Mouse (Mus musculus): ENCODE results near the gene Dbf4. TPM values are rescaled to one million over a fixed set of nuclear protein-coding genes. Genes with fewer than 3 reads are reported as not detected.

Gene Dbf4
- polyA plus RNA-seq, 1 experiment from 2014 or later: 62.8 TPM

DNA sequence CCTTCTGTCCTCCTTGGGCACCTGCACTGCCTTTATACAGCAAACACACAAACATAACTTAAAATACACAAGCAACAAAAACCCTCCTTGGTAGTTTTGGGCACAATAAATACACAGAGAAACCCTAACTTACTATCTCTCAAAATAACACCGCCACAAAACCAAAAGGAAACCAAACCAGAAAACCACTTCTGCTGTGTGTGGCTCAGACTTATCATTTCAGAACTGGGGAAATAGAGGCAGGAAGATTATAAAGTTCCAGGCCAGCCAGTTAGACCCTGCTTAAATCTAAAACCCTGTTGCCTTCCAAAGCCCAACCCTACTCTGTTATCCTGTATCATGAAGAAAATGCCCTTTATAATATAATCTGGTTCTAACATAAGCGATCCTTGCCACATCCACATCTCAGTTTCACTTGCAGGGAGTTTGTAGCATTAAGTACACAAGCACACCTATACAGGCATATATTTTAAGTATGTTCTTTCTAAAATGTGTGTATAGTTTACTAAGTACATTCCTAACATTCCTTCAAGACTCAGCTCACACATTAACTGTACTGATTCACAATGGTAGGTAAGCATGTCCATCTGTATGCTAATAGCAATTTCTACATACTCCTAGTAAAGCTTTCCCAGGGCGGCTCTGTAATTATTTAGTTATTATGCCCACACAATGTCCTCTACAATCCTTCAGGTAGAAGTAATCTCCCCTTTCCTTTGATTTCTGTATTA lies 5.7 kb downstream of the Dbf4 start:
- 91% methylated on average over 3 of the region's 3 CpGs for WGBS
- no peak overlapping the region for H3K9ac ChIP-seq (replicated peaks)
- no peak overlapping the region for H3K27ac ChIP-seq
- H3K27me3 ChIP-seq: no peaks in the 10 kb centered on the region
- no peak overlapping the region for H3K4me2 ChIP-seq
- no peaks in the 10 kb centered on the region for H3K9me3 ChIP-seq
- peaks cover 9% of the 10 kb centered on the region; the same call in 1 of the 2 replicates for H3K4me1 ChIP-seq (replicated peaks)
- no peak for ATAC-seq (ENCODE audit: insufficient number of reproducible peaks, insufficient read depth, low FRiP score, low TSS enrichment, low read depth)
- H3K36me3 ChIP-seq: peaks cover 61% of the 10 kb centered on the region
- H3K4me3 ChIP-seq (replicated peaks): no peak overlapping the region

GRCm38 (mm10) chr5:8408746-8409145 lies 13.8 kb downstream of the Dbf4 start:
- 90% methylated on average over 4 of the region's 4 CpGs for WGBS
- Histone ChIP-seq H3K9ac (replicated peaks) (no peak overlapping the region), H3K4me3 (replicated peaks) (no peak overlapping the region), H3K27me3 (no peaks in the 10 kb centered on the region), H3K9me3 (no peaks in the 10 kb centered on the region), H3K27ac (no peak overlapping the region), H3K4me1 (replicated peaks) (no peaks in the 10 kb centered on the region), H3K36me3 (peaks cover 73% of the 10 kb centered on the region), H3K4me2 (no peak overlapping the region)
- no peak for ATAC-seq (ENCODE audit: insufficient number of reproducible peaks, insufficient read depth, low FRiP score, low TSS enrichment, low read depth)

DNA sequence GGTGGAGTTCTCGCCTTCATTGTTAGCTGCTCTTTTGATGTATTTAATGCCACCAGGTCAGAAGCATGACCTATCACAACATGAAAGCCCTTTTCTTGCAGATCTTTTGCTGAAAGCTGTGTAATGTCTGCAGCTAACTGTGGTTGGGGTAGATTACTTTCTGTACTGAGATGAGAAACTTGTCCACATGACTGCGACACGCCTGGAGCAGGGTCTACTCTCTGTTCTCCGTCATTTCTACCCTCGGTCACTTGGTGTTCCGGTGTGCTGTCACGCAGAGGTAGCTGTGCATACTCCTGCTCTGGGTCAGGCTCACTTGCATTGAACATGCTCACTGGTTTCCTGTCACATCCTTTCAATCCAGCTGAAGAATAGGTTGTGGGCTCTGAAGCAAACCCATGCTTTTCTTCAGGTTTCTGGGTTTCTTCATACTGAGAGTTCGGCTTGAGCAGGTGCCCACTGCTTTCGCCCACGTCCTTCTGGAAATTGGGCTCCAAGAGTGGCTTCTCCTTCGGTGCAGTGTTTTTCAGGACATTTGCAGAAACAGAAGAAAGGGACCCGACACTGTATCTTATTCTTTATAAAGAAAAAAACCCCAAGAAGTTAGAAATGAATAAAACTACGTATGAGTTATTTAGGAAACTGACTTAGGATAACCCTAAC lies 24.8 kb downstream of the Dbf4 start:
- H3K4me3 ChIP-seq (replicated peaks): no peak overlapping the region
- H3K9ac ChIP-seq (replicated peaks): no peak overlapping the region
- no peaks in the 10 kb centered on the region for H3K9me3 ChIP-seq
- H3K27ac ChIP-seq: no peak overlapping the region
- H3K36me3 ChIP-seq: peaks cover 47% of the 10 kb centered on the region
- no peak overlapping the region for H3K4me2 ChIP-seq
- ATAC-seq (ENCODE audit: insufficient number of reproducible peaks, insufficient read depth, low FRiP score, low TSS enrichment, low read depth): no peak
- no peaks in the 10 kb centered on the region for H3K4me1 ChIP-seq (replicated peaks)
- 94% methylated on average over 13 of the region's 13 CpGs for WGBS
- H3K27me3 ChIP-seq: no peaks in the 10 kb centered on the region

GRCm38 (mm10) chr5:8393891-8394583 lies 28.5 kb downstream of the Dbf4 start:
- Histone ChIP-seq H3K9ac (replicated peaks) (no peak overlapping the region), H3K4me3 (replicated peaks) (no peak overlapping the region), H3K4me2 (no peak overlapping the region), H3K9me3 (no peaks in the 10 kb centered on the region), H3K4me1 (replicated peaks) (no peaks in the 10 kb centered on the region), H3K36me3 (peaks cover 24% of the 10 kb centered on the region), H3K27ac (no peak overlapping the region), H3K27me3 (no peaks in the 10 kb centered on the region)
- no peak for ATAC-seq (ENCODE audit: insufficient number of reproducible peaks, insufficient read depth, low FRiP score, low TSS enrichment, low read depth)
- WGBS: 73% methylated on average over 1 of the region's 1 CpGs

DNA sequence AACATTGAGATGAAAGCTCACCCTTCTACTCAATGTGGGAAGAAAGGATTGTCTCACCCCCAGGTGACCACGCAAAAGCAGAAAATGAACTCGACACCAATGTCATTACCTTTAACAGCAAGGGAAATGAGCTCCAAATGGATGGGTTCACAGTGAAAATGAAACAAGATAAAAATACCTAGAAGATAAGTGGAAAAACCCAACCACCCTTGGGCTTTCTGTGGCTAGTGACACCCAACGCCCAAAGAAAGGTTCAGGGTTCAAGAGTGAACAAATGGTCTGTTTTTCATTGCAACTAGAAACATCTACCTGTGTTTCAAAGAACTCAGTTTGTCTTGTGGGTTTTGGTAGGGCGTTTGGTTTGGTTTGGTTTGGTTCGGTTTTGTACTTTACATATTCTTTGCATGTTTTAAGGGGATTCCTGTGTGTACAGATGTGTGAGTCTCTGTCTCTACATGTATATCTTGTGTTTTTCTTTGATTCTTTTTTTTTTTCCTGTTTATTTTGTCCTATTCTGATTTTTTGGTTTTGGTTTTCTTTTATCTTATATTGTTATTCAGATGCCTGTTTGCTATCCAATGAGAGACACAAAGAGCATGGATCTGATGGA lies 48.1 kb downstream of the Dbf4 start:
- 81% methylated on average over 5 of the region's 5 CpGs for WGBS
- H3K27me3 ChIP-seq: no peaks in the 10 kb centered on the region
- H3K4me3 ChIP-seq (replicated peaks): no peak overlapping the region
- H3K4me1 ChIP-seq (replicated peaks): no peaks in the 10 kb centered on the region
- no peaks in the 10 kb centered on the region for H3K36me3 ChIP-seq
- H3K4me2 ChIP-seq: no peak overlapping the region
- no peak overlapping the region for H3K9ac ChIP-seq (replicated peaks)
- no peak overlapping the region for H3K27ac ChIP-seq
- no peaks in the 10 kb centered on the region for H3K9me3 ChIP-seq
- ATAC-seq (ENCODE audit: insufficient number of reproducible peaks, insufficient read depth, low FRiP score, low TSS enrichment, low read depth): no peak

- 81% methylated on average over 4 of the region's 4 CpGs for WGBS
- peaks cover 6% of the 10 kb centered on the region; the same call in 1 of the 2 replicates for H3K27me3 ChIP-seq
Observed at GRCm38 (mm10) chr5:8373415-8373814, 49.1 kb downstream of the Dbf4 start.

GRCm38 (mm10) chr5:8368781-8369180 lies 53.7 kb downstream of the Dbf4 start:
- 81% methylated on average over 5 of the region's 5 CpGs for WGBS
- H3K9ac ChIP-seq (replicated peaks): no peak overlapping the region
- no peak overlapping the region for H3K4me2 ChIP-seq
- H3K36me3 ChIP-seq: no peaks in the 10 kb centered on the region
- no peak overlapping the region for H3K27ac ChIP-seq
- H3K4me1 ChIP-seq (replicated peaks): peaks cover 8% of the 10 kb centered on the region
- H3K9me3 ChIP-seq: no peaks in the 10 kb centered on the region
- no peak overlapping the region for H3K4me3 ChIP-seq (replicated peaks)
- peaks cover 19% of the 10 kb centered on the region; the same call in 1 of the 2 replicates for H3K27me3 ChIP-seq
- ATAC-seq (ENCODE audit: insufficient number of reproducible peaks, insufficient read depth, low FRiP score, low TSS enrichment, low read depth): no peak

More at GRCm38 (mm10) chr5:8373415-8373814, 49.1 kb downstream of the Dbf4 start:
- Histone ChIP-seq H3K27ac (no peak overlapping the region), H3K9ac (replicated peaks) (no peak overlapping the region), H3K4me1 (replicated peaks) (no peaks in the 10 kb centered on the region), H3K4me2 (no peak overlapping the region), H3K9me3 (no peaks in the 10 kb centered on the region), H3K36me3 (no peaks in the 10 kb centered on the region), H3K4me3 (replicated peaks) (no peak overlapping the region)
- ATAC-seq (ENCODE audit: insufficient number of reproducible peaks, insufficient read depth, low FRiP score, low TSS enrichment, low read depth): no peak

DNA sequence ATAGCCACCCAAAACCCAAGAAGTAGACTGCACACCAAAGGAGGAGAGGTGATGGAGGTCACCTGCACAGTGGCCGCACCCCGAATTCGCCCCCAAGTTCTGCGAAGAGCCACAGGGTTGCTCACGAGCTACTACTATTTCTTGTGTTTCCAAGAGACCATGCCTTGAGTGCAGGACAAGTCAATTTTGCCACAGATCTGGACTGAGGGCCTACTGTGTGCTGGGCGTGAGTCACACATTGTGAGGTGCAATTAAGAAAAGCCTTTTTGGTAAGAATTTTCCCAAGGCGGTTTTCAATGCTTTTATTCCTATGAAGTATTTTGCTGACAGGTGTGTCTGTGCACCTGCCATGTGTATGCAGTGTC lies 54.2 kb downstream of the Dbf4 start:
- no peaks in the 10 kb centered on the region for H3K36me3 ChIP-seq
- no peaks in the 10 kb centered on the region for H3K9me3 ChIP-seq
- H3K27ac ChIP-seq: no peak overlapping the region
- peak overlapping the region; percentile 65 for H3K4me2 ChIP-seq
- no peak overlapping the region for H3K9ac ChIP-seq (replicated peaks)
- H3K4me3 ChIP-seq (replicated peaks): peak overlapping the region; percentile 68
- ATAC-seq (ENCODE audit: insufficient number of reproducible peaks, insufficient read depth, low FRiP score, low TSS enrichment, low read depth): no peak
- peaks cover 8% of the 10 kb centered on the region for H3K4me1 ChIP-seq (replicated peaks)
- 34% methylated on average over 7 of the region's 7 CpGs for WGBS
- peaks cover 19% of the 10 kb centered on the region; the same call in 1 of the 2 replicates for H3K27me3 ChIP-seq

GRCm38 (mm10) chr5:8367614-8368327 lies 54.7 kb downstream of the Dbf4 start, which contains the start of gene Adam22:
Gene Adam22, minus strand, starts transcription at chr5:8368160.
- Histone ChIP-seq H3K9me3 (no peaks in the 10 kb centered on the region), H3K4me1 (replicated peaks) (peaks cover 8% of the 10 kb centered on the region), H3K36me3 (no peaks in the 10 kb centered on the region), H3K4me3 (replicated peaks) (peak within 1 kb of the TSS; percentile 68), H3K4me2 (peak within 1 kb of the TSS; percentile 65), H3K27ac (0 out of 2 replicates have a peak within 1 kb of the TSS, but pooled peaks have one; percentile 45), H3K9ac (replicated peaks) (peak within 1 kb of the TSS; percentile 70), H3K27me3 (peaks cover 19% of the 10 kb centered on the region; the same call in 1 of the 2 replicates)
- peak; percentile 90 for ATAC-seq (ENCODE audit: insufficient number of reproducible peaks, insufficient read depth, low FRiP score, low TSS enrichment, low read depth)
- under 1% methylated on average over 49 of the region's 55 CpGs for WGBS

DNA sequence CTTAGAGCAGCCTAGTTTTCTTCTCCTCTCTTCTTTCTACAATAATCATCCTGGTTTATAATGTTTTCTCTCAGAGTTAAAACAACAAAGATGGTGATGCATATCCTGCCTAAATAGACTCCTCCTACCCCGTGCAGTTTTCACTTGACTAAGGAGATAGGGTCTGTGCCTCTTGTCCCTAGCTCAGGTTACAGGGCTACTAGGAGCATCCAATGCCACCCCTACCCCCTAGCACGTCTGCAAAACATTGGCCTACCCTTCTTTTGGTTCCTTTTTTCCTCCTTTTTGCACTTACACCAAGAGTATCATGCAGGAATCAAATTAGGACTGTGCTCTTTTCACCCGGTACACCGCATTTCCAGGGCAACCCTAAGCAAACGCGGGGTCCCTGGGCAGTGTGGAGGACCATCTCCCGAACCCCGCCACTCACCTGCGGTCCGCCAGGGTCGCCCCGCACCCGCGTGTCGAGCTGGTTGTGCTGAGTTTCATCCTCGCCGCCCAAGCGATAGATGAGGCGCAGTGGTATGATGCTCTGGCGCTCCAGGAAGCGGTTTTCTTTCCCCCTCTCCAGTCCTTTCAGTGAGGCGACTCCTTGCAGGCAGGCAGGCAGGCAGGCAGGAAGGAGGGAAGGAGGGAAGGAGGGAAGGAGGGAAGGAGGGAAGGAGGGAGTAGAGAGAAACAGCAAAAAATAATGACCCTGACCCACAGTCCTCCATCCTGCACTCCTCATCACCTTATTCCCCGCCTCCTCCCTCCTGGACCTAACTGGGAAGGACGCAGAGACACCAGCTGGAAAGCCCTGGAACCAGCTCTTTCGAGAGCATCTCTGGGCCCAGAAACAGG lies 55.5 kb downstream of the Dbf4 start:
- peak overlapping the region; percentile 65 for H3K4me2 ChIP-seq
- H3K36me3 ChIP-seq: no peaks in the 10 kb centered on the region
- peak overlapping the region; percentile 68 for H3K4me3 ChIP-seq (replicated peaks)
- no peak overlapping the region for H3K27ac ChIP-seq
- H3K27me3 ChIP-seq: peaks cover 19% of the 10 kb centered on the region; the same call in 1 of the 2 replicates
- peak; percentile 43; the same call in 1 of the 2 replicates for ATAC-seq (ENCODE audit: insufficient number of reproducible peaks, insufficient read depth, low FRiP score, low TSS enrichment, low read depth)
- H3K4me1 ChIP-seq (replicated peaks): peaks cover 8% of the 10 kb centered on the region
- H3K9me3 ChIP-seq: no peaks in the 10 kb centered on the region
- 1% methylated on average over 25 of the region's 25 CpGs for WGBS
- peak overlapping the region; percentile 70 for H3K9ac ChIP-seq (replicated peaks)
